Mouse (Mus musculus): Measurements from ENCODE around the gene Krt14. TPM values are rescaled to one million over a fixed set of nuclear protein-coding genes. Genes with fewer than 3 reads are reported as not detected.
A peak's percentile ranks its signal among the peaks of the same experiment; 100 is the strongest.

The Krt14 gene
- total RNA-seq, 2 experiments from 2014 or later = not detected

- peak; percentile 65 to 88 for DNase-seq (ENCODE audit: extremely low spot score in 1 of 2, low spot score in 1 of 2)
Measured at GRCm38 (mm10) chr11:100168765-100169762, 38.3 kb downstream of the Krt14 start.

- no peak for DNase-seq (ENCODE audit: extremely low spot score in 1 of 2, low spot score in 1 of 2)
Measured at GRCm38 (mm10) chr11:100168071-100168470, 39.3 kb downstream of the Krt14 start.

GRCm38 (mm10) chr11:100164392-100164791, 43.0 kb downstream of the Krt14 start:
- DNase-seq (ENCODE audit: extremely low spot score in 1 of 2, low spot score in 1 of 2) = no peak

GRCm38 (mm10) chr11:100157908-100158477, 49.4 kb downstream of the Krt14 start:
- no peak for DNase-seq (ENCODE audit: extremely low spot score in 1 of 2, low spot score in 1 of 2)

- DNase-seq (ENCODE audit: extremely low spot score in 1 of 2, low spot score in 1 of 2) = no peak
Measured at GRCm38 (mm10) chr11:100157331-100157730, 50.0 kb downstream of the Krt14 start.

GRCm38 (mm10) chr11:100155497-100156255, 51.7 kb downstream of the Krt14 start:
- DNase-seq (ENCODE audit: extremely low spot score in 1 of 2, low spot score in 1 of 2) = no peak

Other genes starting within 250 kb of the Krt14 start
- not detected for gene Krtap29-1, start 228.5 kb downstream of the Krt14 start, total RNA-seq (2021)
- gene Krtap16-1, start 221.0 kb downstream of the Krt14 start, total RNA-seq (2021) = not detected
- not detected for gene Krtap17-1, start 213.6 kb downstream of the Krt14 start, total RNA-seq (2021)
- not detected for gene Krt33a, start 191.3 kb downstream of the Krt14 start, total RNA-seq (2021)
- gene Krt33b, start 177.7 kb downstream of the Krt14 start, total RNA-seq (2021) = not detected
- not detected for gene Krt34, start 166.0 kb downstream of the Krt14 start, total RNA-seq (2021)
- not detected for gene Krt31, start 157.0 kb downstream of the Krt14 start, total RNA-seq (2021)
- gene Krt32, start 119.3 kb downstream of the Krt14 start, total RNA-seq (2021) = not detected
- not detected for gene Krt35, start 111.3 kb downstream of the Krt14 start, total RNA-seq (2021)
- not detected for gene Krt36, start 101.9 kb downstream of the Krt14 start, total RNA-seq (2021)
- gene Krt13, start 86.0 kb downstream of the Krt14 start, total RNA-seq (2021) = not detected
- under 1 TPM in 1 of 2 experiments, not detected in 1; 0.98 TPM for gene Krt15, start 71.6 kb downstream of the Krt14 start, total RNA-seq (2021)
- gene Krt19, start 58.9 kb downstream of the Krt14 start, total RNA-seq (2021) = under 1 TPM in 1 of 2 experiments, not detected in 1; 0.34 TPM
- 1 to 10 TPM; 2.1 to 4.0 TPM for gene Krt9, start 14.3 kb downstream of the Krt14 start, total RNA-seq (2021)
- gene Krt16, start 41.4 kb upstream of the Krt14 start, total RNA-seq (2021) = not detected
- gene Krt17, start 53.5 kb upstream of the Krt14 start, total RNA-seq (2021) = not detected
- gene Krt42, start 62.3 kb upstream of the Krt14 start, total RNA-seq (2021) = not detected
- 100 to 1,000 TPM; 723 to 806 TPM for gene Eif1, start 112.3 kb upstream of the Krt14 start, total RNA-seq (2021)
- not detected for gene Gast, start 126.9 kb upstream of the Krt14 start, total RNA-seq (2021)
- 100 to 1,000 TPM; 125 to 143 TPM for gene Hap1, start 148.6 kb upstream of the Krt14 start, total RNA-seq (2021)
- gene Jup, start 190.2 kb upstream of the Krt14 start, total RNA-seq (2021) = 10 to 100 TPM; 33.2 to 36.2 TPM
- 1 to 10 TPM; 9.2 to 9.8 TPM for gene P3h4, start 207.3 kb upstream of the Krt14 start, total RNA-seq (2021)
- gene Fkbp10, start 208.1 kb upstream of the Krt14 start, total RNA-seq (2021) = 1 to 10 TPM; 6.8 to 7.4 TPM
- gene Nt5c3b, start 234.3 kb upstream of the Krt14 start, total RNA-seq (2021) = 10 to 100 TPM; 50.2 to 52.4 TPM
- 1 to 10 TPM; 1.1 to 1.6 TPM for gene Klhl10, start 234.4 kb upstream of the Krt14 start, total RNA-seq (2021)